Comparison of ENCODE assay signal across 7 mouse cellular contexts in genomic region chr11:97702393-97702745, GRCm38 (mm10). TPM values are rescaled to one million over a fixed set of nuclear protein-coding genes. Genes with fewer than 3 reads are reported as not detected.
DNase-seq lines count a peak whose midpoint lies in the region; ATAC-seq lines count a peak whose summit lies in the region.

No protein-coding gene starts in this region.

- intact Hi-C loops in gastrocnemius, postnatal 36 days (cut with DNase I), result loop anchor here (5.0 kb wide), 1 partner anchor 40 kb away; the partner anchor contains the start of gene Pip4k2b

- H3K27me3 ChIP-seq in intestine, embryonic 16.5 days (replicated peaks; ENCODE audit: control insufficient read depth, insufficient read depth, low read length), result no peaks in the 10 kb centered on the region
- no peaks in the 10 kb centered on the region for H3K27me3 ChIP-seq in limb, embryonic 10.5 days (ENCODE audit: low read depth, poor library complexity, severe bottlenecking)
- H3K27me3 ChIP-seq in midbrain, embryonic 12.5 days, result peaks cover 9% of the 10 kb centered on the region; the same call in 1 of the 2 replicates

- H3K9ac ChIP-seq in intestine, embryonic 16.5 days (ENCODE audit: low read depth, low read length), result peak overlapping the region; percentile 76
- H3K9ac ChIP-seq in midbrain, embryonic 12.5 days (replicated peaks), result peak overlapping the region; percentile 62

- WGBS in intestine, embryonic 16.5 days, result under 1% methylated on average over 24 of the region's 24 CpGs
- WGBS in limb, embryonic 10.5 days, result under 1% methylated on average over 24 of the region's 24 CpGs
- under 1% methylated on average over 24 of the region's 24 CpGs for WGBS in midbrain, embryonic 12.5 days

- H3K9me3 ChIP-seq in intestine, embryonic 16.5 days (ENCODE audit: control insufficient read depth, low read length), result no peaks in the 10 kb centered on the region
- H3K9me3 ChIP-seq in limb, embryonic 10.5 days (replicated peaks), result no peaks in the 10 kb centered on the region
- no peaks in the 10 kb centered on the region for H3K9me3 ChIP-seq in midbrain, embryonic 12.5 days

- DNase-seq in adrenal gland, adult 2 months, result peak; percentile 90
- peak; percentile 90 for DNase-seq in embryo, embryonic 10.5 days (ENCODE audit: low spot score)
- DNase-seq in gastrocnemius, postnatal 36 days, result peak; percentile 84 to 95
- DNase-seq in limb, embryonic 10.5 days (ENCODE audit: low spot score), result peak; percentile 93
- DNase-seq in skeletal muscle tissue, adult 2 months (ENCODE audit: low read depth, low spot score), result peak; percentile 94

- H3K4me3 ChIP-seq in intestine, embryonic 16.5 days (ENCODE audit: low read length), result peak overlapping the region; percentile 73
- H3K4me3 ChIP-seq in limb, embryonic 10.5 days, result peak overlapping the region; percentile 89
- H3K4me3 ChIP-seq in midbrain, embryonic 12.5 days, result peak overlapping the region; percentile 88

- H3K36me3 ChIP-seq in intestine, embryonic 16.5 days (ENCODE audit: control insufficient read depth, insufficient read depth, low read length), result peaks cover 9% of the 10 kb centered on the region; the same call in 1 of the 2 replicates
- peaks cover 33% of the 10 kb centered on the region for H3K36me3 ChIP-seq in limb, embryonic 10.5 days
- H3K36me3 ChIP-seq in midbrain, embryonic 12.5 days, result peaks cover 17% of the 10 kb centered on the region

- H3K4me1 ChIP-seq in intestine, embryonic 16.5 days (ENCODE audit: control insufficient read depth, insufficient read depth, low read length), result peaks cover 30% of the 10 kb centered on the region
- peaks cover 38% of the 10 kb centered on the region for H3K4me1 ChIP-seq in limb, embryonic 10.5 days
- peaks cover 35% of the 10 kb centered on the region for H3K4me1 ChIP-seq in midbrain, embryonic 12.5 days

- peak overlapping the region; percentile 84 for H3K4me2 ChIP-seq in intestine, embryonic 16.5 days (ENCODE audit: low read depth, low read length)
- H3K4me2 ChIP-seq in midbrain, embryonic 12.5 days (replicated peaks), result peak overlapping the region; percentile 86

- H3K27ac ChIP-seq in intestine, embryonic 16.5 days (ENCODE audit: low read length), result peak overlapping the region; percentile 85
- peak overlapping the region; percentile 73 for H3K27ac ChIP-seq in limb, embryonic 10.5 days
- H3K27ac ChIP-seq in midbrain, embryonic 12.5 days (replicated peaks), result peak overlapping the region; percentile 77

- ATAC-seq in intestine, embryonic 16.5 days, result peak; percentile 3; the same call in 1 of the 2 replicates
- no peak for ATAC-seq in midbrain, embryonic 12.5 days (ENCODE audit: low FRiP score, low read depth)

RNA-seq across cellular contexts. Expression of gene Psmb3, which starts 0.8 kb away (rescaled TPM):
- total RNA-seq in adrenal gland, adult 2 months (2021), result 100 to 1,000 TPM; 224 to 239 TPM
- 247 and 261 TPM in 2 replicates for polyA plus RNA-seq in adrenal gland, adult 2 months (2012; rRNA removed)
- total RNA-seq in gastrocnemius, postnatal 36 days (2021), result 100 to 1,000 TPM; 124 to 129 TPM
- polyA plus RNA-seq in intestine, embryonic 16.5 days (2015; fragmentation: Nextera tagmentation; extraction: Ambion mirVana), result 419 and 429 TPM in 2 replicates
- polyA plus RNA-seq in limb, embryonic 10.5 days (2016; fragmentation: Nextera tagmentation; extraction: Ambion mirVana), result 626 and 675 TPM in 2 replicates
- 450 and 456 TPM in 2 replicates for polyA plus RNA-seq in midbrain, embryonic 12.5 days (2016; fragmentation: Nextera tagmentation; extraction: Ambion mirVana)

RNA-seq across cellular contexts. Expression of gene Pcgf2, which starts 2.1 kb away (rescaled TPM):
- total RNA-seq in adrenal gland, adult 2 months (2021), result 10 to 100 TPM; 19.8 to 26.1 TPM
- polyA plus RNA-seq in adrenal gland, adult 2 months (2012; rRNA removed), result 89.5 and 107 TPM in 2 replicates
- 1 to 10 TPM; 2.1 to 2.3 TPM for total RNA-seq in gastrocnemius, postnatal 36 days (2021)
- polyA plus RNA-seq in intestine, embryonic 16.5 days (2015; fragmentation: Nextera tagmentation; extraction: Ambion mirVana), result 11.9 and 12.1 TPM in 2 replicates
- 21.0 and 21.5 TPM in 2 replicates for polyA plus RNA-seq in limb, embryonic 10.5 days (2016; fragmentation: Nextera tagmentation; extraction: Ambion mirVana)
- 16.5 and 20.0 TPM in 2 replicates for polyA plus RNA-seq in midbrain, embryonic 12.5 days (2016; fragmentation: Nextera tagmentation; extraction: Ambion mirVana)

RNA-seq across cellular contexts. Expression of gene Cisd3, which starts 16.7 kb away (rescaled TPM):
- 100 to 1,000 TPM; 183 to 265 TPM for total RNA-seq in adrenal gland, adult 2 months (2021)
- polyA plus RNA-seq in adrenal gland, adult 2 months (2012; rRNA removed), result 61.6 and 66.4 TPM in 2 replicates
- total RNA-seq in gastrocnemius, postnatal 36 days (2021), result 100 to 1,000 TPM; 103 to 108 TPM
- 120 and 135 TPM in 2 replicates for polyA plus RNA-seq in intestine, embryonic 16.5 days (2015; fragmentation: Nextera tagmentation; extraction: Ambion mirVana)
- polyA plus RNA-seq in limb, embryonic 10.5 days (2016; fragmentation: Nextera tagmentation; extraction: Ambion mirVana), result 9.4 and 15.3 TPM in 2 replicates
- polyA plus RNA-seq in midbrain, embryonic 12.5 days (2016; fragmentation: Nextera tagmentation; extraction: Ambion mirVana), result 12.4 and 13.5 TPM in 2 replicates

RNA-seq across cellular contexts. Expression of gene Mllt6, which starts 39.2 kb away (rescaled TPM):
- total RNA-seq in adrenal gland, adult 2 months (2021), result 10 to 100 TPM; 30.6 to 51.2 TPM
- 73.0 and 85.8 TPM in 2 replicates for polyA plus RNA-seq in adrenal gland, adult 2 months (2012; rRNA removed)
- 10 to 100 TPM; 40.7 to 46.4 TPM for total RNA-seq in gastrocnemius, postnatal 36 days (2021)
- 2.2 and 2.6 TPM in 2 replicates for polyA plus RNA-seq in intestine, embryonic 16.5 days (2015; fragmentation: Nextera tagmentation; extraction: Ambion mirVana)
- 2.5 TPM in 2 replicates for polyA plus RNA-seq in limb, embryonic 10.5 days (2016; fragmentation: Nextera tagmentation; extraction: Ambion mirVana)
- 3.0 and 3.2 TPM in 2 replicates for polyA plus RNA-seq in midbrain, embryonic 12.5 days (2016; fragmentation: Nextera tagmentation; extraction: Ambion mirVana)

RNA-seq across cellular contexts. Expression of gene Pip4k2b, which starts 42.1 kb away (rescaled TPM):
- total RNA-seq in adrenal gland, adult 2 months (2021), result 10 to 100 TPM; 26.9 to 27.2 TPM
- polyA plus RNA-seq in adrenal gland, adult 2 months (2012; rRNA removed), result 12.8 and 14.7 TPM in 2 replicates
- total RNA-seq in gastrocnemius, postnatal 36 days (2021), result 10 to 100 TPM; 44.0 to 47.0 TPM
- 0.71 and 0.86 TPM in 2 replicates for polyA plus RNA-seq in intestine, embryonic 16.5 days (2015; fragmentation: Nextera tagmentation; extraction: Ambion mirVana)
- polyA plus RNA-seq in limb, embryonic 10.5 days (2016; fragmentation: Nextera tagmentation; extraction: Ambion mirVana), result 1.6 and 1.9 TPM in 2 replicates
- polyA plus RNA-seq in midbrain, embryonic 12.5 days (2016; fragmentation: Nextera tagmentation; extraction: Ambion mirVana), result 2.7 and 3.3 TPM in 2 replicates
